Mouse (Mus musculus) heart, postnatal 0 days (tissue): ENCODE data around the gene Astn2. TPM values are rescaled to one million over a fixed set of nuclear protein-coding genes. Genes with fewer than 3 reads are reported as not detected.

Source experiments
- ATAC-seq: fragments of 200-750 bp; cut with Nextera tagmentation; 2 replicates; pipeline ENCODE4 v1.8.0; 2017; ENCODE audit warnings: low read depth, moderate number of reproducible peaks, moderate library complexity; ENCODE audit not compliant: insufficient read depth
- DNase-seq: peaks from one replicate; pipeline ENCODE4 v3.0.0-alpha.2; 2016; ENCODE audit warnings: low spot score
- H3K27ac ChIP-seq: fragments of 300-500 bp; sonication (generic); 2 replicates; pipeline ENCODE4 v1.5.1; 2014; ENCODE audit warnings: low read depth, mild to moderate bottlenecking
- H3K27me3 ChIP-seq: fragments of 300-500 bp; sonication (generic); 2 replicates; pipeline ENCODE4 v1.6.1; 2014; ENCODE audit warnings: low read length, mixed read lengths; ENCODE audit not compliant: control insufficient read depth, insufficient read depth
- H3K36me3 ChIP-seq: fragments of 300-500 bp; sonication (generic); replicated peaks from 2 replicates; pipeline ENCODE4 v1.6.1; 2014; ENCODE audit warnings: low read length, mixed read lengths; ENCODE audit not compliant: control insufficient read depth, insufficient read depth
- H3K4me1 ChIP-seq: fragments of 300-500 bp; sonication (generic); 2 replicates; pipeline ENCODE4 v1.6.1; 2014; ENCODE audit warnings: antibody characterized with exemption; ENCODE audit not compliant: control insufficient read depth, insufficient read depth
- H3K4me2 ChIP-seq: fragments of 300-500 bp; sonication (generic); 2 replicates; pipeline ENCODE4 v1.6.1; 2014; ENCODE audit warnings: low read depth, mild to moderate bottlenecking, low read length, moderate library complexity
- H3K4me3 ChIP-seq: fragments of 300-500 bp; sonication (generic); 2 replicates; pipeline ENCODE4 v1.5.1; 2014; ENCODE audit warnings: low read depth, low read length
- H3K9ac ChIP-seq: fragments of 300-500 bp; sonication (generic); replicated peaks from 2 replicates; pipeline ENCODE4 v1.6.1; 2014; ENCODE audit warnings: low read depth, low read length, mixed read lengths
- H3K9me3 ChIP-seq: fragments of 300-500 bp; sonication (generic); replicated peaks from 2 replicates; pipeline ENCODE4 v1.6.1; 2016; ENCODE audit warnings: low read length; ENCODE audit not compliant: control insufficient read depth
- CTCF ChIP-seq: IDR thresholded peaks from 2 replicates; pipeline ENCODE4 v1.5.1; 2016; ENCODE audit warnings: antibody characterized with exemption, control low read depth, low read depth
- EP300 ChIP-seq: IDR thresholded peaks from 2 replicates; pipeline ENCODE4 v1.6.1; 2016; ENCODE audit warnings: antibody characterized with exemption, low read depth
- WGBS: fragments of 180-500 bp; shearing (Covaris S2); extraction: QIAGEN DNeasy Blood & Tissue Kit; methylation state at CpG from one replicate; pipeline ENCODE4 v1.1.7; 2014; 5-methylcytosine and 5-hydroxymethylcytosine counted together
- polyA plus RNA-seq: library from polyadenylated mRNA; unstranded; fragments of >200 nt; fragmentation: Nextera tagmentation; extraction: Ambion mirVana; gene quantifications from 2 replicates; pipeline ENCODE4 v1.2.1, GENCODE M21; 2015
- total RNA-seq: library from RNA; depleted of rRNA; stranded (reverse); fragments of >200 nt; gene quantifications from 2 replicates; pipeline ENCODE4 v1.2.3, GENCODE M21; 2014; ENCODE audit warnings: low replicate concordance

Gene Astn2
- total and polyA plus RNA-seq, 2 experiments from 2014 or later, result 0.25 to 3.7 TPM

GRCm38 (mm10) chr4:66310315-66311020, 93.9 kb downstream of the Astn2 start:
- Histone ChIP-seq H3K27me3 (no peaks in the 10 kb centered on the region), H3K4me1 (no peaks in the 10 kb centered on the region), H3K27ac (no peak overlapping the region), H3K9me3 (no peaks in the 10 kb centered on the region), H3K4me2 (no peak overlapping the region), H3K36me3 (no peaks in the 10 kb centered on the region), H3K9ac (no peak overlapping the region), H3K4me3 (no peak overlapping the region)
- WGBS, result 81% methylated on average over 7 of the region's 7 CpGs
- TF ChIP-seq EP300 (no peak), CTCF (no peak)
- DNase-seq (no peak), ATAC-seq (no peak)

GRCm38 (mm10) chr4:66306377-66306776, 98.0 kb downstream of the Astn2 start:
- no peak overlapping the region for H3K27ac ChIP-seq
- H3K9me3 ChIP-seq, result no peaks in the 10 kb centered on the region
- H3K4me3 ChIP-seq, result no peak overlapping the region
- no peak overlapping the region for H3K9ac ChIP-seq
- H3K36me3 ChIP-seq, result no peaks in the 10 kb centered on the region
- H3K27me3 ChIP-seq, result no peaks in the 10 kb centered on the region
- no peak for ATAC-seq
- TF ChIP-seq EP300, result no peak
- TF ChIP-seq CTCF, result no peak
- DNase-seq, result no peak
- H3K4me2 ChIP-seq, result no peak overlapping the region
- WGBS, result 76% methylated on average over 6 of the region's 6 CpGs
- no peaks in the 10 kb centered on the region for H3K4me1 ChIP-seq

GRCm38 (mm10) chr4:66302686-66303310, 101.6 kb downstream of the Astn2 start:
- H3K27ac ChIP-seq, result no peak overlapping the region
- no peaks in the 10 kb centered on the region for H3K36me3 ChIP-seq
- TF ChIP-seq EP300 (no peak), CTCF (no peak)
- no peaks in the 10 kb centered on the region for H3K27me3 ChIP-seq
- H3K9me3 ChIP-seq, result no peaks in the 10 kb centered on the region
- DNase-seq (no peak), ATAC-seq (no peak)
- H3K4me3 ChIP-seq, result no peak overlapping the region
- H3K9ac ChIP-seq, result no peak overlapping the region
- WGBS, result 55% methylated on average over 7 of the region's 7 CpGs
- H3K4me2 ChIP-seq, result no peak overlapping the region
- H3K4me1 ChIP-seq, result peaks cover 4% of the 10 kb centered on the region; the same call in 1 of the 2 replicates

- DNase-seq, result no peak
- no peak for ATAC-seq
- Histone ChIP-seq H3K9me3 (no peaks in the 10 kb centered on the region), H3K4me1 (no peaks in the 10 kb centered on the region), H3K4me3 (no peak overlapping the region), H3K27me3 (no peaks in the 10 kb centered on the region), H3K36me3 (no peaks in the 10 kb centered on the region), H3K4me2 (no peak overlapping the region), H3K9ac (no peak overlapping the region), H3K27ac (no peak overlapping the region)
- TF ChIP-seq CTCF (no peak), EP300 (no peak)
These were observed 119.4 kb downstream of the Astn2 start for GRCm38 (mm10) chr4:66285034-66285433.

- TF ChIP-seq EP300, result no peak
- no peak for TF ChIP-seq CTCF
These were observed 128.3 kb downstream of the Astn2 start for GRCm38 (mm10) chr4:66276096-66276495.

More at GRCm38 (mm10) chr4:66276096-66276495, 128.3 kb downstream of the Astn2 start:
- WGBS, result 56% methylated on average over 4 of the region's 4 CpGs
- no peaks in the 10 kb centered on the region for H3K4me1 ChIP-seq
- ATAC-seq (no peak), DNase-seq (no peak)
- H3K27me3 ChIP-seq, result no peaks in the 10 kb centered on the region
- H3K27ac ChIP-seq, result no peak overlapping the region
- H3K4me2 ChIP-seq, result no peak overlapping the region
- H3K4me3 ChIP-seq, result no peak overlapping the region
- no peak overlapping the region for H3K9ac ChIP-seq
- H3K9me3 ChIP-seq, result no peaks in the 10 kb centered on the region
- H3K36me3 ChIP-seq, result no peaks in the 10 kb centered on the region
